Mouse (Mus musculus) embryo, embryonic 11 days (tissue): Measurements from ENCODE around the gene Serpina6.
A peak's percentile ranks its signal among the peaks of the same experiment; 100 is the strongest.

Experiments used
- DNase-seq: peaks from one replicate; pipeline ENCODE4 v3.0.0-alpha.2; 2015

The Serpina6 gene

GRCm38 (mm10) chr12:103655123-103656044 lies 1.6 kb downstream of the Serpina6 start:
- no peak for DNase-seq

- no peak for DNase-seq
These were observed 3.2 kb downstream of the Serpina6 start for GRCm38 (mm10) chr12:103653836-103654235.

GRCm38 (mm10) chr12:103646314-103646713 lies 10.7 kb downstream of the Serpina6 start:
- no peak for DNase-seq

GRCm38 (mm10) chr12:103644601-103645000 lies 12.4 kb downstream of the Serpina6 start:
- no peak for DNase-seq

- DNase-seq: no peak
These were observed 13.2 kb downstream of the Serpina6 start for GRCm38 (mm10) chr12:103643818-103644217.

GRCm38 (mm10) chr12:103643336-103643735 lies 13.7 kb downstream of the Serpina6 start:
- DNase-seq: peak; percentile 76

GRCm38 (mm10) chr12:103635846-103636245 lies 21.2 kb downstream of the Serpina6 start:
- no peak for DNase-seq

GRCm38 (mm10) chr12:103634430-103634829 lies 22.6 kb downstream of the Serpina6 start:
- no peak for DNase-seq

GRCm38 (mm10) chr12:103631203-103631612 lies 25.8 kb downstream of the Serpina6 start, which contains the start of gene Serpina10:
TSS of gene Serpina10 (minus strand) at chr12:103631444.
- DNase-seq: no peak

GRCm38 (mm10) chr12:103616860-103617261 lies 40.2 kb downstream of the Serpina6 start:
- no peak for DNase-seq

GRCm38 (mm10) chr12:103615734-103616133 lies 41.3 kb downstream of the Serpina6 start:
- DNase-seq: no peak

- DNase-seq: no peak
These were observed 41.9 kb downstream of the Serpina6 start for GRCm38 (mm10) chr12:103615141-103615540.

- DNase-seq: no peak
These were observed 55.2 kb downstream of the Serpina6 start for GRCm38 (mm10) chr12:103601839-103602238.

GRCm38 (mm10) chr12:103600364-103600763 lies 56.6 kb downstream of the Serpina6 start:
- no peak for DNase-seq

- DNase-seq: no peak
These were observed 58.6 kb downstream of the Serpina6 start for GRCm38 (mm10) chr12:103598411-103598810.
